ENCODE assay signal across 8 mouse cellular contexts in the genomic region with DNA sequence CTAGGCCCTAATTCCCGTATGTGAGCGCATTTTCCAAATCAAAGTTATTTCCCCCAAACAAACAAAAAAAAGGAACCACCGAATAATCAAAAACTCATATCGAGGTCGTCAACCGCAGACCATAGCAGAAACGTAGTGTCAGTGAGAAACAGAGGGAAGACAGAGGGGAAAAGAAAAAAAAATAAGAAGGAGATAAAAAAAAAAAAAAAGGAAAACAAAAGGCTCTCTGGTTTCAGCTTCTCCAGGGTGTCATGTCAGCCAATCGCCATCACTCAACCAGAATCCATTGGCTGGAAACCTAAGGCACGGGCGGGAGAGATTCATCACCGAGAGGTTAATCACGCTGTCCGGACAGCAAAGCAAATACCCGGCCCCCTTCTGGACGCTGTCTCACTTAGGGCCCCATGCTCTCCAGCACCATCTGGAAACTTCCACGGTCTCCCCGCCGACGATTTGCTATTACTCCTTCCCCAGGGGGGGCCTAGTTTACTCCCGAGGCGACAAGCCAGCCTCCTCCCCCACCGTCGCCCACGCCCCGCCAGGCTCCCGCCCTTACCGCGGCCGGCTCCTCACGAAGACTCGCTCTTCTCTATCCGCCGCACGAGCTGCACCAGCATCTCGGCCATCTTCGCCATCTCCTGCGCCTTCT. TPM values are rescaled to one million over a fixed set of nuclear protein-coding genes. Genes with fewer than 3 reads are reported as not detected.
DNase-seq lines count a peak whose midpoint lies in the region; ATAC-seq lines count a peak whose summit lies in the region.
"Not testable (repeated sequence)": the region's sequence is repeated elsewhere in the genome, so short reads cannot be mapped to it uniquely, and the experiment has no call there.

No protein-coding gene starts in this region.

- peak overlapping the region; percentile 93 for H3K27ac ChIP-seq in hindbrain, embryonic 14.5 days

- not testable (repeated sequence) for H3K4me1 ChIP-seq in hindbrain, embryonic 14.5 days (replicated peaks; ENCODE audit: control insufficient read depth, insufficient read depth, low read length)

- ATAC-seq in hindbrain, embryonic 14.5 days (ENCODE audit: low FRiP score): peak; percentile 39

- not testable (repeated sequence) for H3K27me3 ChIP-seq in hindbrain, embryonic 14.5 days (ENCODE audit: control insufficient read depth, insufficient read depth, low read length)

- 6% methylated on average over 33 of the region's 37 CpGs for WGBS in hindbrain, embryonic 14.5 days

- peak; percentile 56 for DNase-seq in T-cell, adult 2 months (ENCODE audit: low spot score)
- DNase-seq in cerebellum, postnatal 36 days: peak; percentile 68 to 70
- DNase-seq in frontal cortex, postnatal 36 days (ENCODE audit: low spot score in 2 of 2): peak; percentile 70 to 71
- DNase-seq in hindbrain, embryonic 14.5 days (ENCODE audit: low spot score): peak; percentile 57
- peak; percentile 80 to 83 for DNase-seq in layer of hippocampus, postnatal 36 days
- peak; percentile 65 for DNase-seq in lung, postnatal 14 days
- DNase-seq in retina, embryonic 14.5 days (ENCODE audit: low spot score): peak; percentile 67
- peak; percentile 68 for DNase-seq in thymus, postnatal 25 days

- peaks cover 14% of the 10 kb centered on the region for H3K36me3 ChIP-seq in hindbrain, embryonic 14.5 days (replicated peaks; ENCODE audit: control insufficient read depth, insufficient read depth)

- peak overlapping the region; percentile 59 for H3K4me2 ChIP-seq in hindbrain, embryonic 14.5 days (replicated peaks)

- H3K9me3 ChIP-seq in hindbrain, embryonic 14.5 days (ENCODE audit: control insufficient read depth, low read length): not testable (repeated sequence)

- H3K9ac ChIP-seq in hindbrain, embryonic 14.5 days: peak overlapping the region; percentile 78

- peak overlapping the region; percentile 56 for H3K4me3 ChIP-seq in hindbrain, embryonic 14.5 days (replicated peaks; ENCODE audit: low read length)

RNA-seq across cellular contexts. Expression of a gene that starts 0.8 kb away (rescaled TPM):
- polyA plus RNA-seq in hindbrain, embryonic 14.5 days (2014; fragmentation: Nextera tagmentation; extraction: Ambion mirVana): 360 and 387 TPM in 2 replicates
- 100 to 1,000 TPM; 585 to 626 TPM for total RNA-seq in layer of hippocampus, postnatal 36 days (2021)

RNA-seq across cellular contexts. Expression of a gene that starts 34.7 kb away (rescaled TPM):
- 13.0 and 13.9 TPM in 2 replicates for polyA plus RNA-seq in hindbrain, embryonic 14.5 days (2014; fragmentation: Nextera tagmentation; extraction: Ambion mirVana)
- total RNA-seq in layer of hippocampus, postnatal 36 days (2021): 10 to 100 TPM; 24.3 to 24.4 TPM

RNA-seq across cellular contexts. Expression of a gene that starts 47.3 kb away (rescaled TPM):
- polyA plus RNA-seq in hindbrain, embryonic 14.5 days (2014; fragmentation: Nextera tagmentation; extraction: Ambion mirVana): 26.0 and 26.1 TPM in 2 replicates
- 10 to 100 TPM; 23.2 to 24.4 TPM for total RNA-seq in layer of hippocampus, postnatal 36 days (2021)

Comparison
In these comparisons a context has a peak if more than half of its experiments do, and no peak if none do; other contexts are left out.
1. Peak in every context shown above with its lines: DNase-seq, ATAC-seq, H3K4me3 ChIP-seq and H3K27ac ChIP-seq.